Mouse (Mus musculus): ENCODE data around the gene Zfp652. TPM values are rescaled to one million over a fixed set of nuclear protein-coding genes. Genes with fewer than 3 reads are reported as not detected.
"Not testable (repeated sequence)": the region's sequence is repeated elsewhere in the genome, so short reads cannot be mapped to it uniquely, and the experiment has no call there.

Gene Zfp652
- total RNA-seq, 2 experiments from 2014 or later: 48.9 to 52.2 TPM

DNA sequence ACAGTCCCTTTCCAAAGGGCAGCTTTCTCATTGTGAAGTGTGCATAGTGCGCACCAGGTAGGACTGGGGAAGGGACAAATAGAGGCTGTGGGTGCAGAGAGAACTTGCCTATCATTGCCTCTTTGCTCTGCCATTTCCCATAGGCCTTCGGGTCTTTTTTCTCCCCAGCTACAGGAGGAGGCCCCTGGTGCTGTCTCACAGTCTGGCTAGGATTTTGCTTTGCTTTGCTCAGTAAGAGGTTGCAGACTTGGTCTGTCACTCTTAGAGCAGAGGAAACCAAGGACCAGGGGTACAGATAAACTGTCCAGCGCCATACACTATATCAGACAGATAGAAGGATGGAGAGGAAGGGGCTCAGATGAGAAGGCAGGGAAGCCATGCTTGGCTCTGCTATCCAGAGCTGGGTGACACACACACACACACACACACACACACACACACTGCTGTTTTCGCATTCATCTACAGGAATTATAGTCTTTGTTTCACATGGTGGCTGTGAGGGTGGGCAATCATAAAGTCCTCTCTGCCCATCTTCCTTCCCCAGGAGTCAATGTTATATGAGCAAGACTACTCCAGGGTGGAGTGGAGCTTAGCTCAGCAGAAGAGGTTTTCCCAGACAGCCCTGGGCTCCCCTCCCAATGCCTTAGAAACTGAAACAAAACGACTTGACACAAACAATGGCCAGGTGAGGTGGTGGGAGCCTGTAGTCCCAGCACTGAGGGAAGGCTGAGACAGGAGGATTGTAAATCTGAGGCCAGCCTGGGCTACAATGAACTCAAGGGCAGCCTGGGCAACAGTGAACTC, 128.4 kb downstream of the Zfp652 start:
- intact Hi-C loops (cut with DNase I): no loop called here
- DNase-seq: no peak

DNA sequence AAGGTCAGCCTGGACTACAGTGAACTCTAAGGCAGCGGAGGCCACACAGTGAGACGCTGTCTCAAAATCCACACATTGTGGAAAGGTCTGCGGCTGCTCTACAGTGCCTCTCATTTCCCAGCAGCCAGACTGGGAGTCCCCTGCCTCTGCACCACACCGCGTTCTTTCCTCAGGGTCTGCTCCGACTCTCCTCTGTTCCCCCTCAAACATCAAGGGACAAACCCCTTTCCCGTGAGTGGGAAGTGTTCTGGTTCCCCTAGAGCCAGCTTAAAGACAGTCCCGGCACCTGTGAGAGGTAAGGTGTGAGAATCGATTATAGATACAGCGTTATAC, 129.0 kb downstream of the Zfp652 start:
- intact Hi-C loops (cut with DNase I): no loop called here
- no peak for DNase-seq

- intact Hi-C loops (cut with DNase I): no loop called here
- peak; percentile 60 to 72 for DNase-seq
Observed at GRCm38 (mm10) chr11:95842074-95842681, 129.7 kb downstream of the Zfp652 start, which contains the start of gene Abi3. Gene Abi3, minus strand, starts transcription at chr11:95842476.

DNA sequence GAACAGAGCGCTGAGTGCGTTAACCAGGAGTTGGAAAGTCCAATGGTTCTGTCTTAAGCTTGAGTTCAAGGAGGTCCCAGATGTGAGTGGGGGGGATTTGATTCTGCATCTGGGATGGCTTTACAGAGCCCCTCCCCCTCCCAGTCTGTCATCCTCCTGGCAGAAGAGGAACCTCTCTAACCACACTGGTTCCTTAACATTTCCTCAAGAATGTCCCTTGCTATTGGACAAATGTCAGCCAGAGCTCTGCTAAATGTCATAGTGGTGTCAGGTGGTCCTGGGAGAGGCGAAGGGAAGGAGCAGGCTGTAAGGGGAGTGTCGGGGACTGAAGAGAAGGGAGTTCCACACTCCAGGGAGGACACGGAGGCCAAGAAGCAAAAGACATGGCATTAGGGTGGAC, 130.5 kb downstream of the Zfp652 start:
- intact Hi-C loops (cut with DNase I): no loop called here

DNA sequence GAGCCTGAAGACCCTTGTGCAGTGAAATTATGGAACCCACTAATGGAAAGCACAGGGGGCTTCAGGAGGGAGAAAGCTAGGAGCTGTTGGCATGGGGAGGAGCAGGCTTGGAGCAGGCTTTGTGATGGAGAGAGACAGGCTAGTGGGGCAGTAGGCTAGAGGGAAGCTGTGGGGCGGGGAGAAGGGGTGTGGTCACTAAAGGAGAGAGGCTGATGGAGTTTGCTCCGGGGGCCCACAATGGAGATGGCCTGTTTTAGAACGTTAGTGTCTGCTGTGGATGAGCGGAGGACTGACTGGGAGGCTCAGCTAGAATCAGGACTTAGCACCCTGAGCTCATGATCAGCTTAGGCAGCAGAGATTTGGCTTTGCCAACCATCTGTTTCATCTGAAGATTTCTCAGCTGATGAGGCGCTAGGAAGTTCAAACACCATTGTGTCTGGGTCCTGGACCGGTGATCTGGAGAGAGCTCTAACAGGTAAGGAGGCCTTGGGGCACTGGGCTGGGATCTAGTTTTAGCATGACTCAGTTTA, 131.0 kb downstream of the Zfp652 start:
- intact Hi-C loops (cut with DNase I): no loop called here

More for the DNA sequence above, 130.5 kb downstream of the Zfp652 start:
- no peak for DNase-seq

DNA sequence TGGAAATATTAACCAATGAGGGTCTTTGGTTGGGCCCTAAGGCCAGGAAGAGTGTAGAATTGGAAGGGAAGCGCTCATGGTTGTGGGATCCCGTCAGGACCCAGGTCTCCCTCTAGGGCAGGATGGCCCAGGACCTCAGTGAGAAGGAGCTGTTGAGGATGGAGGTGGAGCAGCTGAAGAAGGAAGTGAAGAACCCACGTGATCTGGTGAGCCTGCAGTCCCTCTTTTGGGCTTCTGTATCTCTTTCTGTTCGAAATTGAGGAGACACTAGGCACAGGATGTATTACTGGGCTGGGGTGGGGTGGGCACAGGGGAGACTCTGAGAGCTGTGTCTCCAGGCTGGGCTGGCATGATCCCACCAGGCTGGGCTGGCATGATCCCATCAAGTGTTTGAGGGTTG, 132.5 kb downstream of the Zfp652 start:
- no peak for DNase-seq
- intact Hi-C loops (cut with DNase I): no loop called here

More for the DNA sequence above, 131.0 kb downstream of the Zfp652 start:
- no peak for DNase-seq

DNA sequence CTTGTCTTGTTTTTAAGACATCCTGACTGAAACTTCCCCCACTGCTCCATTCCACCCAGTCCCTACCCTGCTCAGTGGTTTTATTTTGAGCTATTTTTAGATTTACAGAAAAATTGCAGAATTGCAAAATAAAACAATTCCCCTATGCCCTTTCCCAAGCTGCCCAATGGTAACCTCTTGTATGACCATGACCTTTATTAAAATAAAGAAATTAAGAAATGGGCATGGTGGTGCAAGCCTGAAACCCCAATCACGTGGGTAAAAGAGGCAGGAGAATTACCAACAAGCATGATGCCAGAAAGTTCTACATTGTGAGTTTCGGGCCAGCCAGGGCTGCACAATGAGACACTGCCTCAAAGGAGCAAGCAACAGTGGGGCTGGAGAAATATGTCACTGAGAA, 138.4 kb downstream of the Zfp652 start:
- intact Hi-C loops (cut with DNase I): no loop called here
- no peak for DNase-seq

DNA sequence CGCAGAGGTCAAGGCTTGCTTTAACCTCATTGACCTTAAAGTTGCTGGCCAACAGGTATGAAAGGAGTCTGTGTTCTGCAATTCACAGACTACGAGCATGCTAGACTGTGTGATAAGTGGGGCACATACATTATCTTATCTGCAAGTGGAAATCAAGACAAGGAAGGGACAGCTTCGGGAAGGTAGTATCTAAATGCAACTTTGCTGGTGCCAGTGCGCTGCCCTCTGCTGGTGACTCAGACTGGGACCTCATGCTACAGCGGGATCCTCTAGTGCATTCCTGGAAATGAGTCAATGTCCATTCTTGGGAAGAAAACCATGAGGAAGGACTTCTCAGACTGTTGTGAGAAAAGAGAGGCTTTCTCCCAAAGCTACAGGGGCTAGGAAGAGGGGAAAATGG, 141.2 kb downstream of the Zfp652 start:
- intact Hi-C loops (cut with DNase I): loop anchor here (1.0 to 2.0 kb wide), 2 partner anchors 26 to 83 kb away; no protein-coding TSS in a partner anchor
- DNase-seq: peak; percentile 76 to 78

DNA sequence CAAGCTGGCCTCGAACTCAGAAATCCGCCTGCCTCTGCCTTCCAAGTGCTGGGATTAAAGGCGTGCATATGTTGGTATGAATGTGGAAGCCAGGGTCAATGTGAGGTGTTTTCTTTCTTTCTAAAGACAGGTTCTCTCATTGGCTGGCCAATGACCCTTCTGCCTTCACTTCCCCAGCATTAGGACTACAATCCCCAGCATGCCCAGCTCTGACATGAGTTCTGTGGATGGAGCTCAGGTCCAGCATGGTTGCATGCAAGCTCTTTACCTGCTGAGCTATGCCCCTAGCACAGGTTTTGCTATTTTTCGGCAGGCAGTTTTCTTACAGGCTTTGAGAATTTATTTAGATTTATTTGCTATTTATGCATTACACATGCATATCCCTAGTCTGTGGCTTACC, 144.8 kb downstream of the Zfp652 start:
- intact Hi-C loops (cut with DNase I): no loop called here

DNA sequence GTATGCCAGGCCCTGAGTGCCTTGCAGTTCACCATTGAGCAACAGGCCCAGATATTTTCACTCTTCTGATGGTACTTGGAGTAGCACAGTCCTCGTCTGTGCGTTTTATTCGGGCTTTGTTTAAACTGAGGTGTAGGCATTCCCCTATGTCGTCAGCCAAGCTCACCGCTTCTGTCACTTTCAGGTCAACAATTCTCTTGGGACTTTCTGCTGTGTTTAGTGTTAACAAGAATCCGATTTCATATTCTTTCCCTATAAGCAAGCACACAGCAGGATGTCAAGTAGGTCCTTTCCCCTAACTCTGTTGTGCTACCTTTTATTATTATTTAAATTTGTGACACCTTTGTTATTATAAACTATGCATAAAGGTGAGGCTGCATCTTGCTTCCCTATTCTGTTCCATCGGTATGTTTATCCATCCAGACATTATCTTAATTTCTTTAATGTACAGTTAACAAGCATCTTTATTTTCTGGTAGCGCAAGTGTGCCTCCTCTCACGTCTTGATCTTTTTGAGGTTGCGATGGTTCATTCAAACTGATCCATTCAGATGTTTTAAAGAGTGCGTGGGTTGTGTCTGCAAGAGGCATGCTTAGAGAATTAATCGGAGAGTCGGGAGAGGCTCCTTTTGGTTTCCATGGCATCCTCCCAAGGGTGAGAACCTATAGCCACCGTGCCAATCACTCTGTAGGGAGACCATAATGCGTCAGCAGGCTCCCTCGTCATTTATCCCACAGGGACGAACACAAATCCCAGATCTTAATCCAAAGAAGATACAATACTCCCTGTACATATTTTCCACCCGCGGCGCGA, 145.4 kb downstream of the Zfp652 start:
- intact Hi-C loops (cut with DNase I): no loop called here
- no peak for DNase-seq

More for the DNA sequence above, 144.8 kb downstream of the Zfp652 start:
- no peak for DNase-seq

- intact Hi-C loops (cut with DNase I): no loop called here
- peak; percentile 98 for DNase-seq
Observed at GRCm38 (mm10) chr11:95858528-95859467, 146.3 kb downstream of the Zfp652 start.

DNA sequence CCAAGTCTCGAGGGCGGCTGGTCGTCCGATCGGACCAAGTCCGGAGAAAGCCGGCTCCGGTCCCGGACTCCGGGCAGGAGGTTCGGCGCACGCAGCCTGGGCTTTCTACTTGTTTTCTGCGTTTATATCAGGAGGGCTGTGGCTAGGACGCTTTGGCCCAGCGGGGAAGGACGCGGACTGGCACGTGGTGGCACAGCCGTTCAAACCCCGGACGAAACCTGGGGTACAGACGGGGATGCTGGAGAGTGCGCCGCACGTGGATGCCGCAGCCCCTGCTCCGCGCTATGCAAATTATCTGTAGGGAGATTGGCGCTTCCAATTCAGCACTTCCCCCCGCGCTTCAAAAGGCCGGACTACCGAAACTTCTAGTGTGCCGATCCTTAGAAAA, 147.0 kb downstream of the Zfp652 start:
- DNase-seq: no peak
- intact Hi-C loops (cut with DNase I): no loop called here

- intact Hi-C loops (cut with DNase I): no loop called here
- DNase-seq: no peak
Observed at GRCm38 (mm10) chr11:95860071-95860490, 147.6 kb downstream of the Zfp652 start.

- intact Hi-C loops (cut with DNase I): no loop called here
- DNase-seq: no peak
Observed at GRCm38 (mm10) chr11:95861397-95861796, 148.9 kb downstream of the Zfp652 start.

DNA sequence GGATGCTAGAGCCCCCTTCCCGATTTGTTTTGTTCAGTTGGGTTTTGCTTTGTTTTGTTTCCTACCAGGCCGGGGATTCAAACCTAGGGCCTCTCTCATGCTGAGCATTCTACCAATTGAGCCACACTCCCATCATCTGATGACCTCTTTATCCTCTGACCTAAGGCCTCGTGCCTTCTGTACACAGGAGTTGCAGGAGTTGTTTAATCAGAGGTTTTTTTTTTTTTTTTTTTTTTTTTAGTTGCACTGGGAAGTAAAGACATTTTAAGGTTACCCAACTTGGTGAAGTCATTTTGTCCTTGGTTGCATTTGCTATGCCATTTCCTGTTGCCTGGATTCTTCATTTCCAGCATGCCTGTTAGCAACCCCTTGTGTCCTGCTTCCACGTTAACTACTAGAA, 157.0 kb downstream of the Zfp652 start:
- intact Hi-C loops (cut with DNase I): no loop called here
- no peak for DNase-seq

- intact Hi-C loops (cut with DNase I): no loop called here
- DNase-seq: no peak
Observed at GRCm38 (mm10) chr11:95869918-95870470, 157.5 kb downstream of the Zfp652 start.

DNA sequence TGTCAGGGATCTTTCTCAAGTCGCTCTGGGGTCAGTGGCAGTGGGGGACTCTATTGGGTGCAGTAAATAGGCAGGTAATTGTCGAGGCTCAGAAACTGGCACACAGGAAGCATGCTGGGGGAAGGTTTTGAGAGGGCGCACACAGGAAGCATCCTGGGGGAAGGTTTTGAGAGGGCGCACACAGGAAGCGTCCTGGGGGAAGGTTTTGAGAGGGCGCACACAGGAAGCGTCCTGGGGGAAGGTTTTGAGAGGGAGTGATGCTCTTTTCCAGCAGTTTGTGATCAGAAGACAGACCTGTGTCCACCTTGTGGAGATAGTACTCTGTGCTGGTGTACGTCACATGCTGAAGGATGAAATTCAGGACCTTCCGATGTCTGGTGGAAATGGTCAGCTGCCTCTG, 163.3 kb downstream of the Zfp652 start:
- intact Hi-C loops (cut with DNase I): loop anchor here (2.0 kb wide), 3 partner anchors 105 to 249 kb away; no protein-coding TSS in a partner anchor
- DNase-seq: no peak

DNA sequence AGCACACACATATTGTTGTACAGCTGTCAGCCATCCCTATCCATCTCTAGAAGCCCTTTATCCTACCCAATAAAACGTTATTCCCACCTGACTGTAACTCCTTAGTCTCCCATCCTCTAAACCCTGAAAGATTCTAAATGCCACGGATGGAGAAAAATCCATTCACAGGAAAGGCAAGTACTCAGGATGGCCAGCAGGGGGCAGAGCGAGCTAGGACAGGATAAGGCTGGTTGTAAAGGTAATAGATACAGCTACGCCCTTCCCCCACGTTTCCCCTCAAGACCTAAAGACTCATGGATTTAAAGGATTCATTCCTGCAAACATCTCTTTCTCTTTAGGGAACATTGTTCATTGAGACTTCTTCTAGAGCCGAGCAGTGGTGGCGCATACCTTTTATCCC, 163.8 kb downstream of the Zfp652 start:
- peak; percentile 54 to 82 for DNase-seq
- intact Hi-C loops (cut with DNase I): loop anchor here (2.0 kb wide), 3 partner anchors 105 to 249 kb away; no protein-coding TSS in a partner anchor

- DNase-seq; intact Hi-C loops (cut with DNase I): not testable (repeated sequence)
Observed at GRCm38 (mm10) chr11:95879861-95880260, 167.4 kb downstream of the Zfp652 start.

All from heart, postnatal 10 days (tissue).